Mouse (Mus musculus) CH12.LX (cell line): ENCODE results near the gene Cort. TPM values are rescaled to one million over a fixed set of nuclear protein-coding genes. Genes with fewer than 3 reads are reported as not detected.

Experiments used
- DNase-seq: peaks from one replicate; pipeline ENCODE4 v3.0.0-alpha.2; 2013; ENCODE audit errors: extremely low read depth
- H3K27ac ChIP-seq: 2 replicates; pipeline ENCODE4 v1.5.1; 2012; ENCODE audit warnings: low read depth, mild to moderate bottlenecking, control low read depth, moderate library complexity; ENCODE audit not compliant: insufficient read depth
- H3K27me3 ChIP-seq: replicated peaks from 2 replicates; pipeline ENCODE3; 2012; ENCODE audit warnings: inconsistent platforms
- H3K36me3 ChIP-seq, 2 experiments: replicated peaks in 1 of 2; 2 replicates each; pipeline versions ENCODE3 to v1.6.1; 2012; ENCODE audit warnings: inconsistent platforms in 1 of 2, low read length in 1 of 2, mild to moderate bottlenecking in 1 of 2, mixed read lengths in 1 of 2, moderate library complexity in 1 of 2; ENCODE audit not compliant: control insufficient read depth in 1 of 2, insufficient read depth in 1 of 2
- H3K4me1 ChIP-seq, 2 experiments: 2 replicates each; pipeline ENCODE4 v1.6.1; 2012; ENCODE audit warnings: inconsistent platforms in 1 of 2, moderate library complexity in 1 of 2; ENCODE audit not compliant: insufficient read depth in 2 of 2, control insufficient read depth in 1 of 2
- H3K4me2 ChIP-seq: 2 replicates; pipeline ENCODE4 v1.6.1; 2012; ENCODE audit warnings: low read depth, mild to moderate bottlenecking, control low read depth; ENCODE audit not compliant: poor library complexity, insufficient read depth, severe bottlenecking
- H3K4me3 ChIP-seq, 3 experiments: fragments of 150-350 bp in 1 of 3; sonication (generic) in 1 of 3; replicated peaks in 1 of 3; 2 replicates each; pipeline versions ENCODE3 to v1.5.1; 2011 to 2012; ENCODE audit warnings: low read depth in 2 of 3, low read length in 2 of 3, mild to moderate bottlenecking in 2 of 3, moderate library complexity in 2 of 3, control low read depth in 1 of 3, improper control_type of control experiment in 1 of 3, inconsistent platforms in 1 of 3, mixed read lengths in 1 of 3; ENCODE audit not compliant: poor library complexity in 1 of 3
- H3K79me2 ChIP-seq: replicated peaks from 2 replicates; pipeline ENCODE4 v1.6.1; 2012; ENCODE audit warnings: mild to moderate bottlenecking, moderate library complexity; ENCODE audit not compliant: control insufficient read depth, poor library complexity, insufficient read depth, severe bottlenecking; ENCODE audit errors: extremely low read depth
- H3K9ac ChIP-seq: 2 replicates; pipeline ENCODE4 v1.6.1; 2012; ENCODE audit warnings: low read depth, mild to moderate bottlenecking, control low read depth, moderate library complexity; ENCODE audit not compliant: insufficient read depth
- H3K9me3 ChIP-seq: replicated peaks from 2 replicates; pipeline ENCODE3; 2012; ENCODE audit warnings: low read length, inconsistent platforms, mixed read lengths
- BHLHE40 ChIP-seq: IDR thresholded peaks from 2 replicates; pipeline ENCODE4 v1.6.1; 2011; ENCODE audit warnings: mild to moderate bottlenecking, low read depth, low read length, improper control_type of control experiment
- CHD1 ChIP-seq: IDR thresholded peaks from 2 replicates; pipeline ENCODE4 v1.6.1; 2012; ENCODE audit warnings: low read depth, low read length, improper control_type of control experiment, inconsistent platforms
- CTCF ChIP-seq, 2 experiments: IDR thresholded peaks in 1 of 2; conservative IDR thresholded peaks in 1 of 2; 2 replicates each; pipeline ENCODE4 v1.5.1; 2011 to 2012; ENCODE audit warnings: low read depth in 2 of 2, low read length in 2 of 2, improper control_type of control experiment in 1 of 2, inconsistent platforms in 1 of 2, mild to moderate bottlenecking in 1 of 2, moderate library complexity in 1 of 2
- JUN ChIP-seq: IDR thresholded peaks from 2 replicates; pipeline ENCODE4 v1.6.1; 2011; ENCODE audit warnings: low read depth, mild to moderate bottlenecking, low read length, improper control_type of control experiment, moderate library complexity; ENCODE audit not compliant: insufficient read depth
- JUND ChIP-seq: conservative IDR thresholded peaks from 2 replicates; pipeline ENCODE4 v1.6.1; 2011; ENCODE audit warnings: low read depth, low read length, improper control_type of control experiment
- MAFK ChIP-seq: IDR thresholded peaks from 2 replicates; pipeline ENCODE4 v1.6.1; 2011; ENCODE audit warnings: low read length, improper control_type of control experiment; ENCODE audit not compliant: insufficient replicate concordance
- MAX ChIP-seq: IDR thresholded peaks from 2 replicates; pipeline ENCODE4 v1.6.1; 2011; ENCODE audit warnings: low read length, improper control_type of control experiment
- MEF2A ChIP-seq: IDR thresholded peaks from 2 replicates; pipeline ENCODE4 v1.6.1; 2014; ENCODE audit warnings: low read depth, mild to moderate bottlenecking, inconsistent platforms, low read length, improper control_type of control experiment, borderline replicate concordance
- MYC ChIP-seq: IDR thresholded peaks from 2 replicates; pipeline ENCODE4 v1.6.1; 2011; ENCODE audit warnings: low read depth, mild to moderate bottlenecking, improper control_type of control experiment, low read length
- NELFE ChIP-seq: IDR thresholded peaks from 2 replicates; pipeline ENCODE4 v1.6.1; 2011; ENCODE audit warnings: low read depth, low read length, improper control_type of control experiment
- NRF1 ChIP-seq: IDR thresholded peaks from 2 replicates; pipeline ENCODE4 v1.6.1; 2014; ENCODE audit warnings: low read depth, mild to moderate bottlenecking, inconsistent platforms, low read length, improper control_type of control experiment, moderate library complexity
- PAX5 ChIP-seq: IDR thresholded peaks from 2 replicates; pipeline ENCODE4 v1.6.1; 2012; ENCODE audit warnings: low read length, inconsistent platforms, mixed read lengths
- POLR2A ChIP-seq: IDR thresholded peaks from 2 replicates; pipeline ENCODE4 v1.6.1; 2011; ENCODE audit warnings: low read depth, mild to moderate bottlenecking, improper control_type of control experiment, low read length
- POLR2AphosphoS2 ChIP-seq: IDR thresholded peaks from 2 replicates; pipeline ENCODE4 v1.6.1; 2011; ENCODE audit warnings: low read depth, low read length, improper control_type of control experiment
- RAD21 ChIP-seq: IDR thresholded peaks from 2 replicates; pipeline ENCODE4 v1.6.1; 2011; ENCODE audit warnings: low read depth, mild to moderate bottlenecking, low read length, improper control_type of control experiment, moderate library complexity
- RCOR1 ChIP-seq: conservative IDR thresholded peaks from 2 replicates; pipeline ENCODE4 v1.6.1; 2012; ENCODE audit warnings: low read depth, mild to moderate bottlenecking, inconsistent platforms, low read length, improper control_type of control experiment
- TBP ChIP-seq: conservative IDR thresholded peaks from 2 replicates; pipeline ENCODE4 v1.6.1; 2011; ENCODE audit warnings: low read depth, low read length, improper control_type of control experiment
- UBTF ChIP-seq: IDR thresholded peaks from 2 replicates; pipeline ENCODE4 v1.6.1; 2012; ENCODE audit warnings: low read depth, mild to moderate bottlenecking, inconsistent platforms, low read length, improper control_type of control experiment, moderate library complexity
- ZNF384 ChIP-seq: IDR thresholded peaks from 2 replicates; pipeline ENCODE4 v1.6.1; 2012; ENCODE audit warnings: low read depth, low read length, improper control_type of control experiment, inconsistent platforms
- dilution Hi-C: fragments of 300-500 bp; cut with MboI; formaldehyde crosslinking; loops from 2 replicates; pipeline ENCODE4 v1.14.3; 2020; ENCODE audit warnings: low sequenced_read_pairs; ENCODE audit not compliant: extremely low pct_unique_long_range_greater_than_20kb, extremely low pct_ligation_motif_present
- in situ Hi-C: fragments of 300-500 bp; cut with MboI; formaldehyde crosslinking; loops from 3 replicates; pipeline ENCODE4 v1.14.3; 2019; ENCODE audit warnings: low sequenced_read_pairs, low pct_ligation_motif_present, low pct_unique_long_range_greater_than_20kb, mixed read lengths
- polyA plus RNA-seq: library from polyadenylated mRNA; unstranded; fragments of >175 nt; gene quantifications from 2 replicates; pipeline ENCODE4 v1.2.1, GENCODE M21; 2012; ENCODE audit warnings: low read depth; ENCODE audit not compliant: insufficient read length
- total RNA-seq, 2 experiments: library from RNA; depleted of rRNA; stranded (reverse); fragments of 300-350 nt in 1 of 2; fragments of >200 nt in 1 of 2; gene quantifications; 2 replicates each; pipeline ENCODE4 v1.2.3; 2012 to 2014

Cort gene
- total and polyA plus RNA-seq, 3 experiments = 0.59 to 0.94 TPM; not detected in 1

- no peaks in the 10 kb centered on the region for H3K9me3 ChIP-seq
- TF ChIP-seq JUND (no peak), CTCF (conservative IDR thresholded peaks at IDR 0.05 in 1 of 2, IDR thresholded peaks at IDR 0.05 in 1 of 2; ENCODE audit: low read depth in 2 of 2, low read length in 2 of 2) (no peak), NELFE (no peak), UBTF (no peak), BHLHE40 (no peak), MAX (no peak), MYC (no peak), RAD21 (no peak), ZNF384 (no peak)
- H3K4me2 ChIP-seq = no peak overlapping the region
- dilution Hi-C loops (no loop called here), in situ Hi-C loops (no loop called here)
- peaks cover 31% of the 10 kb centered on the region for H3K79me2 ChIP-seq
- no peak for DNase-seq
- no peaks in the 10 kb centered on the region for H3K27me3 ChIP-seq
- H3K4me3 ChIP-seq = no peak overlapping the region
- peaks cover 0 to 33% of the 10 kb centered on the region in 2 experiments; a peak in 2 of 4 replicates for H3K4me1 ChIP-seq
- H3K36me3 ChIP-seq = peaks cover 0 to 67% of the 10 kb centered on the region in 2 experiments
- H3K9ac ChIP-seq = no peak overlapping the region
- no peak overlapping the region for H3K27ac ChIP-seq
Observed at GRCm38 (mm10) chr4:149081528-149081927, 45.0 kb downstream of the Cort start.

DNA sequence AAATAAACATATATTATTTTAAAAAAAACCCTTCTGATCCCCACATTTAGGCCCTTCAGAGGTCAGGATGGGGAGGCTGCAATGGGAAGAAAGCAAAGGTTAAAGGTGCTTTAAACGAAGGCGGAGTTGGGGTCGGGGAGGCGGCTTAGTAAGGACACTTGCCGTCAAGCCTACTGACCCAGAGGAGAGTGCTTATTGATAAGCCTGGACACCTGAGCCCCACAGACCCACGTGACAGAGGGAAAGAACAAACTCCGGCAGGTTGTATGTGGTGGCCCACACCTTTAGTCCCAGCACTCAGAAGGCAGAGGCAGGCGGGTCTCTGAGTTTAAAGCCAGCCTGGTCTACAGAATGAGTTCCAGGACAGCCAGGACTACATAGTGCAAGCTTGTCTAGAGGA lies 46.5 kb downstream of the Cort start:
- no peak for TF ChIP-seq PAX5
- TF ChIP-seq POLR2AphosphoS2 = no peak
- no peak for TF ChIP-seq JUN
- no peak for TF ChIP-seq RCOR1
- TF ChIP-seq POLR2A = no peak
- TF ChIP-seq MEF2A = no peak
- TF ChIP-seq CHD1 = no peak
- no peak for TF ChIP-seq MAFK
- no peak for TF ChIP-seq TBP
- TF ChIP-seq NRF1 = no peak
- no peak for TF ChIP-seq RAD21
- TF ChIP-seq, all 38 proteins: peak for 0
- dilution Hi-C loops = no loop called here
- Histone ChIP-seq H3K36me3 (peaks cover 2 to 63% of the 10 kb centered on the region in 2 experiments), H3K27me3 (no peaks in the 10 kb centered on the region), H3K79me2 (peaks cover 20% of the 10 kb centered on the region), H3K9me3 (no peaks in the 10 kb centered on the region), H3K4me3 (no peak overlapping the region), H3K4me2 (no peak overlapping the region), H3K4me1 (peaks cover 0 to 47% of the 10 kb centered on the region in 2 experiments; a peak in 2 of 4 replicates), H3K9ac (no peak overlapping the region), H3K27ac (no peak overlapping the region)
- DNase-seq = no peak
- in situ Hi-C loops = no loop called here
